Mouse (Mus musculus): Measurements from ENCODE around the gene Rassf8. TPM values are rescaled to one million over a fixed set of nuclear protein-coding genes. Genes with fewer than 3 reads are reported as not detected.

Rassf8 gene
- polyA plus RNA-seq, 1 experiment from 2014 or later, result 4.4 TPM

DNA sequence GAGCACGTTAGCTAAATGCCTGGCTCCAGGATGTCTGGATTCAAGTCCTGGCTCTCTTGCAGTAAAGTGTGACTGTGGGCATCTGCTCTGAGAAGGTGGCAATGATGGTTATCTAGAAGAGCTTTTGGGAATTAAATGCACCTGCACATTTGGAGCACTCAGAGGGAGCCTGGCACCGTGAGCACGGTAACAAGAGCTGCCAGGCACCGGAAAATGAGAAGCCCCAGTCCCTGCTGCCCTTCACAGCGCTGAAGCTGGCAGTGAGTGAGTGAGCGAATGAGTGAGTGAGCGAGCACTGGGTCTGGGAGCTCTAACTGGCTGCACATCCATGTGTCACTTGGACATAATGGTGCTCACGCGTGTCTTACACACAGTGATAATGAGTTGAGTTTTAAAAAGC lies 34.7 kb downstream of the Rassf8 start:
- Histone ChIP-seq H3K4me3 (ENCODE audit: low read length) (no peak overlapping the region), H3K27me3 (replicated peaks; ENCODE audit: control insufficient read depth, insufficient read depth, low read length) (no peaks in the 10 kb centered on the region), H3K9me3 (ENCODE audit: control insufficient read depth, low read length) (no peaks in the 10 kb centered on the region), H3K36me3 (ENCODE audit: control insufficient read depth, insufficient read depth, low read length) (no peaks in the 10 kb centered on the region), H3K27ac (ENCODE audit: low read depth, low read length) (no peak overlapping the region), H3K4me1 (ENCODE audit: control insufficient read depth, insufficient read depth, low read depth, low read length) (no peaks in the 10 kb centered on the region), H3K4me2 (ENCODE audit: low read length) (no peak overlapping the region), H3K9ac (ENCODE audit: low read depth, low read length) (no peak overlapping the region)
- WGBS, result 75% methylated on average over 9 of the region's 9 CpGs
- no peak for ATAC-seq

DNA sequence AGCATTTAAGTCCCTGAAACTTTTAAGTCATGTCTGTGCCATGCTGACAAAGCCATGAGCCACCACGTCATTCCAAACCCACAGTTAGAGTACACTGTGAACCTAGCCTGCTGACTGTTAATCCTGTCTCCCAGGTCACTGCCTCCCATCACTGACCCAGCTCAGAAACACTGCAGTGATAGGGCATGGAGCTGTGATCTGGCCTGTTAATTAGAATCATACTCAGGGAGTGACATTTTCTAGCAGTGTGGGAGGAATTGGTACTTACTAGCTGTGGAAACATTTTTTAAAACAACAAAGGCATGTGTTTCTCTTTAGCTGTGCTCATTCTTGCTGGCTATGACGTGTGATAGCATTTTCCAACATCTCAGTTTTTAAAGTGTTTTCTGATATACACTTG lies 35.4 kb downstream of the Rassf8 start:
- H3K27ac ChIP-seq (ENCODE audit: low read depth, low read length), result no peak overlapping the region
- H3K27me3 ChIP-seq (replicated peaks; ENCODE audit: control insufficient read depth, insufficient read depth, low read length), result no peaks in the 10 kb centered on the region
- WGBS, result 75% methylated on average over 2 of the region's 2 CpGs
- H3K4me3 ChIP-seq (ENCODE audit: low read length), result no peak overlapping the region
- no peaks in the 10 kb centered on the region for H3K9me3 ChIP-seq (ENCODE audit: control insufficient read depth, low read length)
- H3K4me2 ChIP-seq (ENCODE audit: low read length), result no peak overlapping the region
- no peaks in the 10 kb centered on the region for H3K36me3 ChIP-seq (ENCODE audit: control insufficient read depth, insufficient read depth, low read length)
- no peaks in the 10 kb centered on the region for H3K4me1 ChIP-seq (ENCODE audit: control insufficient read depth, insufficient read depth, low read depth, low read length)
- H3K9ac ChIP-seq (ENCODE audit: low read depth, low read length), result no peak overlapping the region
- ATAC-seq, result no peak

DNA sequence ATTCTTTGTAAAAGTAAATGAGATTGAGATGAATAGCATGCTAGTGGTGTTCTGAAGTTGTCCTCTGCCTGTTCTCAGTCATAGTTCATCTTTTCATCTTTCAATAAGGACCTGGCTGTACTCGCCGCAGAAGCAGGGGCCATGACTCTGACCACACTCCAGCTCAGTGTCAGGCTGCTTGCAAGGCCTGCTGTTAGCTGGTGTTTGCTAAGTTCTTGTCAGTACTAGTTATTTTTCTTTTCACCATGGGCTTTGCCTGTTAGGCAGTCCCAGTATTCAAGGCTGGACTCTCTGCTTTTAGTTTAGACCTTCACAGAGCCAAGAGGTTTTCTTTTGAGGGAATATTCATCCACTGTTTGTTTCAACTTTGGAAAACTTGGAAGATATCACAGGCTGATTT lies 40.8 kb downstream of the Rassf8 start:
- no peak for ATAC-seq
- Histone ChIP-seq H3K36me3 (ENCODE audit: control insufficient read depth, insufficient read depth, low read length) (no peaks in the 10 kb centered on the region), H3K4me3 (ENCODE audit: low read length) (no peak overlapping the region), H3K9me3 (ENCODE audit: control insufficient read depth, low read length) (no peaks in the 10 kb centered on the region), H3K4me1 (ENCODE audit: control insufficient read depth, insufficient read depth, low read depth, low read length) (no peaks in the 10 kb centered on the region), H3K27me3 (replicated peaks; ENCODE audit: control insufficient read depth, insufficient read depth, low read length) (no peaks in the 10 kb centered on the region), H3K9ac (ENCODE audit: low read depth, low read length) (no peak overlapping the region), H3K27ac (ENCODE audit: low read depth, low read length) (no peak overlapping the region), H3K4me2 (ENCODE audit: low read length) (no peak overlapping the region)
- 90% methylated on average over 2 of the region's 2 CpGs for WGBS

DNA sequence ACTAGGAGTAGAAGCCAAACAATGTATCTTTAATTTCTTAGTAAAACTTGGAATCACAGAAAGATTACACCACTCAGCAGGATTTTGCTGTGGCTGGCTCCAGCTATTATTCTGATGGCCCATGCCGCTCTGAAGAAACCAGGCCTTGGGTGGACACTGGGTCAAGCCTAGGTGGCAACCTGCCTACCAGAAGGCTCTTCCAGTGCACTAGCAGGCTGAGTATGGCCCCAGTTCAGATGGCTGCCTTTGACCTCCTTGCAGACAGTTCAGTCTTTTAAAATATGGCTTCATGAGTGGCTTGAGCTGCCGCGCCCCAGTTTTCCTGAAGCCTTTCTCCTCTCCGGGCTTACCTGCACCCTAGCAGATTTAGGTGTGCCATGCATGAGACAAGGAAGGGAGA lies 43.2 kb downstream of the Rassf8 start:
- Histone ChIP-seq H3K9me3 (ENCODE audit: control insufficient read depth, low read length) (no peaks in the 10 kb centered on the region), H3K4me1 (ENCODE audit: control insufficient read depth, insufficient read depth, low read depth, low read length) (no peaks in the 10 kb centered on the region), H3K4me2 (ENCODE audit: low read length) (no peak overlapping the region), H3K27me3 (replicated peaks; ENCODE audit: control insufficient read depth, insufficient read depth, low read length) (no peaks in the 10 kb centered on the region), H3K4me3 (ENCODE audit: low read length) (no peak overlapping the region), H3K9ac (ENCODE audit: low read depth, low read length) (no peak overlapping the region), H3K27ac (ENCODE audit: low read depth, low read length) (no peak overlapping the region), H3K36me3 (ENCODE audit: control insufficient read depth, insufficient read depth, low read length) (no peaks in the 10 kb centered on the region)
- no peak for ATAC-seq
- WGBS, result 90% methylated on average over 4 of the region's 4 CpGs

DNA sequence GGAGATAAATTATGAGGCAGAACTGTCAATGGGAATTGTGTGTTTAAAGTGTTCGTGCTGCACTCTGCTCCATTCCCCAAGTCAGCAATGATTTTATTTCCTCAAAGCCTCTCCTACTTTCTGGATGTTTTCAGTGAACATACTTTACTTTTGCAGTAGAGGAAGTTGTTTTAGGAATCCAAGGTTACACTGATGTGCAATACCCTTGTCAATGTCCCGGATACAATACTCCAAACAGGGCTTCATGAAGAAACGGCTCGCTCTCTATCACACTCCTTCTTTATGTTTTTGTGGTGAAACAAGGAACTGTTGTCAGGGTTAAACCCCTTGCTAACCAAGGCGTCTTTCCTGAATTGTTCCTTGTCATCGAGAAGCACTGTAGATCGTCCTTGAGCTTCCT lies 45.8 kb downstream of the Rassf8 start:
- Histone ChIP-seq H3K4me2 (ENCODE audit: low read length) (no peak overlapping the region), H3K9ac (ENCODE audit: low read depth, low read length) (no peak overlapping the region), H3K36me3 (ENCODE audit: control insufficient read depth, insufficient read depth, low read length) (no peaks in the 10 kb centered on the region), H3K4me3 (ENCODE audit: low read length) (no peak overlapping the region), H3K9me3 (ENCODE audit: control insufficient read depth, low read length) (no peaks in the 10 kb centered on the region), H3K4me1 (ENCODE audit: control insufficient read depth, insufficient read depth, low read depth, low read length) (peaks cover 3% of the 10 kb centered on the region; the same call in 1 of the 2 replicates), H3K27ac (ENCODE audit: low read depth, low read length) (no peak overlapping the region), H3K27me3 (replicated peaks; ENCODE audit: control insufficient read depth, insufficient read depth, low read length) (no peaks in the 10 kb centered on the region)
- ATAC-seq, result no peak
- 69% methylated on average over 7 of the region's 7 CpGs for WGBS

DNA sequence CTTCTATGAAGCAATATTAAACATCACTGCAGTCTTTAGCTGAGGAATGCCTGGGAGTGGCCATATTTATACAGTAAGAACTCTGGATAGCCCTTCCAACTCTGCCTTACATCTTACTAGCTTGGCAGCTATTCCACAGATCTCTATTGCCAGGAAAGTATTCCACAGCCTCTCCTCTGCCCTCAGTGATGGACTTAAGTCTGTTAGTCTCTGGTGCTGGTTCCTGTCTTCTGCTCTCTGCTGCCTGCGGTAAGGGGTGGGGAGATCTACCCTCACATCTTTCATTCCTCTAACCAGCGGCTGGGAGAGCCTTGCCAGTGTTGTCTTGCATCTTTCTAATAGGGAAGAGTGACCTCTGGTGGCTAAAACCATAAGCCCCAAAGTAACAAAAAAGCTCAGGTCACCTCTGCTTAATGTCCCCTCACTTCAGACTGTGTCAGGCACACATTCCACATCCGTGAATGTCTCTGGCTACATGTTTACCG lies 46.6 kb downstream of the Rassf8 start:
- Histone ChIP-seq H3K9me3 (ENCODE audit: control insufficient read depth, low read length) (no peaks in the 10 kb centered on the region), H3K4me3 (ENCODE audit: low read length) (no peak overlapping the region), H3K4me2 (ENCODE audit: low read length) (no peak overlapping the region), H3K27ac (ENCODE audit: low read depth, low read length) (no peak overlapping the region), H3K27me3 (replicated peaks; ENCODE audit: control insufficient read depth, insufficient read depth, low read length) (no peaks in the 10 kb centered on the region), H3K9ac (ENCODE audit: low read depth, low read length) (no peak overlapping the region), H3K4me1 (ENCODE audit: control insufficient read depth, insufficient read depth, low read depth, low read length) (peaks cover 3% of the 10 kb centered on the region; the same call in 1 of the 2 replicates), H3K36me3 (ENCODE audit: control insufficient read depth, insufficient read depth, low read length) (no peaks in the 10 kb centered on the region)
- ATAC-seq, result peak; percentile 40; the same call in 1 of the 2 replicates
- WGBS, result 23% methylated on average over 4 of the region's 4 CpGs

DNA sequence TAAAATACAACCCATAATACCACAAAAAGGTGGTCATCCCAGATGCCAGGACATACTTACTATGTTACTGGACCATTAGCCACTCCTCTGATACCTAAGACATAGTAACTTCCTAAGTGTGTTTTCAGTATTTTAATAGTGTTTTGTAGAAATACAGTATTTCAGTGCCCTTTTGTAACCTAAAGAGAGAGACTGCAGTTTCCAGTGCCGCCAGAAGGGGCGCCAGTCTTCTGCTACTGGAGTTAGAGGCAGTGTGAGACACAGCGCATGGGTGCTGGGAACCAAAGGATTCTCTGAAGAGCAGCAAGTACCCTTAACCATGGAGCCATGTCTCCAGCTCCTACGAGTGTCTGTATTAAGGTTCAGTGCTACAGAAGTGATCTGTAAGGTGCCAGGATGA lies 48.1 kb downstream of the Rassf8 start:
- Histone ChIP-seq H3K36me3 (ENCODE audit: control insufficient read depth, insufficient read depth, low read length) (no peaks in the 10 kb centered on the region), H3K27ac (ENCODE audit: low read depth, low read length) (no peak overlapping the region), H3K4me2 (ENCODE audit: low read length) (no peak overlapping the region), H3K4me1 (ENCODE audit: control insufficient read depth, insufficient read depth, low read depth, low read length) (peaks cover 3% of the 10 kb centered on the region; the same call in 1 of the 2 replicates), H3K9me3 (ENCODE audit: control insufficient read depth, low read length) (no peaks in the 10 kb centered on the region), H3K9ac (ENCODE audit: low read depth, low read length) (no peak overlapping the region), H3K4me3 (ENCODE audit: low read length) (no peak overlapping the region), H3K27me3 (replicated peaks; ENCODE audit: control insufficient read depth, insufficient read depth, low read length) (no peaks in the 10 kb centered on the region)
- WGBS, result 59% methylated on average over 4 of the region's 4 CpGs
- ATAC-seq, result no peak

DNA sequence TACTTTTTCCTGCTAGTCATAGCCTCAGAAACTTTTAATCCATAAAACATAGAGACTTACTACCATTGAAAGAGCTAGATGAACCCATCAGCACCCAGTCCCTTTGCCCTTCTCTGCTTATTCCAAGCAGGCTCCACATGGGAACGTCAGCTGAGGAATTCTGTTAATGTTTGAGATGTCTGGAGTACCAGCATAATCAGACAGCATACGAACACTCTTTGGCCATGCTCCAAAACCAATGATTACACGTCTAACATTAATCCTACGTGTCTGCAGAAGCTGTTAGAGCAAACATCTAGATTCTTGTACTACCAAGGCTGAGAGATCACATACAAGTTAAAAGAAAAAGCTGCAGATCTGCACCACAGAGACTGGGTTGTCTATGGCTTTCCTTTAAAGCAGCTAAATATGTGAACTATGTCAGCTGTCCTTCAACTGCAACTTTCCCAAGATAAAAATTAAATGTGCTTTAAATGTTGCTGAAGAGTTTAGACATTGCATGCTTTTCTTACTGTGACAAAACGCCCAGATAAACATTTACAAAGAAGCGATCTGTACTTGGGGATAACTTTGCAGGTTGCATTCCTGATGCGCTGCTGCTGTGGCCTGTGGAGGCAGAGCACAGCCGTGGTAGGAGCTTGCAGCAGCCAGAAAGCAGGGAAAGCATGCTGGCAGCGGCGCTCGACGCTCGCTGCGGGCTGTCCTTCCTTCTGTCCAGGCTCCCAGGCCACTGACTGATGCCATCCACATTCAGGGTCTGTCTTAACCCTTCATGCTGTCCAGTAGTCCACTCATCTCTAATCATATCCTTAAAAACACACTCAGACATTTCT lies 49.9 kb downstream of the Rassf8 start:
- no peak overlapping the region for H3K4me2 ChIP-seq (ENCODE audit: low read length)
- H3K4me3 ChIP-seq (ENCODE audit: low read length), result no peak overlapping the region
- no peak for ATAC-seq
- H3K9me3 ChIP-seq (ENCODE audit: control insufficient read depth, low read length), result no peaks in the 10 kb centered on the region
- H3K27me3 ChIP-seq (replicated peaks; ENCODE audit: control insufficient read depth, insufficient read depth, low read length), result no peaks in the 10 kb centered on the region
- WGBS, result 43% methylated on average over 14 of the region's 14 CpGs
- H3K4me1 ChIP-seq (ENCODE audit: control insufficient read depth, insufficient read depth, low read depth, low read length), result peaks cover 3% of the 10 kb centered on the region; the same call in 1 of the 2 replicates
- no peak overlapping the region for H3K9ac ChIP-seq (ENCODE audit: low read depth, low read length)
- H3K27ac ChIP-seq (ENCODE audit: low read depth, low read length), result no peak overlapping the region
- H3K36me3 ChIP-seq (ENCODE audit: control insufficient read depth, insufficient read depth, low read length), result no peaks in the 10 kb centered on the region

DNA sequence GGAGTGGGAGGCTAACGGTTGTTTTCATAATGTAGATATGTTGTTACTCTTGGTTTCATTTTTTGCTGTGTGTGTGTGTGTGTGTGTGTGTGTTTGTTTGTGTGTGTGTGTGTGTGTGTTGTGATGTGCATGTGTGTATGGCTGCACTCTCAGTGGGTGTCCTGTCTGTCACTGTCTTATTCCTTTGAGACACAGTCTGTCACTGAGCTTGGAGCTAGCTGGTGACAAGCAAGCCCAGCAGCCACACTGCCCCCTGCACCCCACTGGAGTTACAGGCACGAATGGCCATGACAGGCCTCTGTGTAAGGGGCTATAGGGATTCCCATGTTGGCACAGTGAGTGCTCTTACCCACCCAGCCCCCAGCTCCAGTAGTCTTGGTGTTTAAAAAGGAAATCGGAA lies 51.1 kb downstream of the Rassf8 start:
- Histone ChIP-seq H3K36me3 (ENCODE audit: control insufficient read depth, insufficient read depth, low read length) (no peaks in the 10 kb centered on the region), H3K4me3 (ENCODE audit: low read length) (no peak overlapping the region), H3K4me1 (ENCODE audit: control insufficient read depth, insufficient read depth, low read depth, low read length) (peaks cover 3% of the 10 kb centered on the region; the same call in 1 of the 2 replicates), H3K27me3 (replicated peaks; ENCODE audit: control insufficient read depth, insufficient read depth, low read length) (no peaks in the 10 kb centered on the region), H3K4me2 (ENCODE audit: low read length) (no peak overlapping the region), H3K9ac (ENCODE audit: low read depth, low read length) (no peak overlapping the region), H3K27ac (ENCODE audit: low read depth, low read length) (no peak overlapping the region), H3K9me3 (ENCODE audit: control insufficient read depth, low read length) (no peaks in the 10 kb centered on the region)
- ATAC-seq, result no peak
- 58% methylated on average over 3 of the region's 3 CpGs for WGBS

Data from hindbrain, embryonic 16.5 days (tissue).